Mouse (Mus musculus) lung, adult 2 months (tissue): ENCODE measurements around the gene Pou5f2.

Source experiments
- CTCF ChIP-seq: fragments of 200-500 bp; IDR thresholded peaks from 2 replicates; pipeline ENCODE4 v1.5.1; 2011; ENCODE audit warnings: mild to moderate bottlenecking, low read length, control low read depth; ENCODE audit not compliant: insufficient read depth
- POLR2A ChIP-seq: fragments of 200-500 bp; IDR thresholded peaks from 2 replicates; pipeline ENCODE4 v1.6.1; 2011; ENCODE audit warnings: low read depth, mild to moderate bottlenecking, control low read depth, low read length, borderline replicate concordance; ENCODE audit errors: extremely low read depth

- no peak for TF ChIP-seq CTCF
- TF ChIP-seq POLR2A: no peak
Measured at GRCm38 (mm10) chr13:78037203-78037602, 12.5 kb downstream of the Pou5f2 start.
